Mouse (Mus musculus): ENCODE results near the gene Pdcd11.
"Not testable (repeated sequence)": the region's sequence is repeated elsewhere in the genome, so short reads cannot be mapped to it uniquely, and the experiment has no call there.

The Pdcd11 gene

GRCm38 (mm10) chr19:47128835-47129234 is 38.3 kb downstream of the Pdcd11 start:
- DNase-seq (ENCODE audit: low spot score), result no peak

- DNase-seq (ENCODE audit: low spot score), result no peak
These were observed 40.1 kb downstream of the Pdcd11 start for GRCm38 (mm10) chr19:47130551-47131125.

- DNase-seq (ENCODE audit: low spot score), result no peak
These were observed 42.6 kb downstream of the Pdcd11 start for GRCm38 (mm10) chr19:47133161-47133560.

GRCm38 (mm10) chr19:47135568-47135967 is 45.0 kb downstream of the Pdcd11 start:
- no peak for DNase-seq (ENCODE audit: low spot score)

DNA sequence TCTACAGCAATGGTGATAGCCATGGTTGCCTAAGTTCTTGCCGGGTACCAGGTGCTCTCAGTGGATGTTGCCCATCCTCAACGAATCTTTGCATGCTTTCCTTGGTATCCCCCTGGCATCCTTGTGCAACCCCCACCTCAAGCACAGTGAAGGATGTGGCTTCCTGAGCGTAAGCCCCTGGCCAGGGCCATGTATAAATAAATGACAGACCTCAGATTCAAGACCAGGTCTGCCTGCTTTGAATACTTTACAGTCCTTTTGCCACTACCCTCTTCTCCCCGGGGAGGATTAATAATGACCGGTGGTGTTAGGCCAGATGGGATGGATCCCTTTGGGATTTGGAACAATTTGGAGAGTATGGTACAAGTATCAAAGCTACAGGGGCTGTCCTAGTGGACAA is 45.6 kb downstream of the Pdcd11 start:
- no peak for DNase-seq (ENCODE audit: low spot score)

GRCm38 (mm10) chr19:47137051-47137581 is 46.5 kb downstream of the Pdcd11 start:
- peak; percentile 18 for DNase-seq (ENCODE audit: low spot score)

GRCm38 (mm10) chr19:47137771-47138421 is 47.3 kb downstream of the Pdcd11 start, which contains the start of gene Calhm2:
TSS of gene Calhm2 (minus strand) at chr19:47138294.
- DNase-seq (ENCODE audit: low spot score), result peak; percentile 42

DNA sequence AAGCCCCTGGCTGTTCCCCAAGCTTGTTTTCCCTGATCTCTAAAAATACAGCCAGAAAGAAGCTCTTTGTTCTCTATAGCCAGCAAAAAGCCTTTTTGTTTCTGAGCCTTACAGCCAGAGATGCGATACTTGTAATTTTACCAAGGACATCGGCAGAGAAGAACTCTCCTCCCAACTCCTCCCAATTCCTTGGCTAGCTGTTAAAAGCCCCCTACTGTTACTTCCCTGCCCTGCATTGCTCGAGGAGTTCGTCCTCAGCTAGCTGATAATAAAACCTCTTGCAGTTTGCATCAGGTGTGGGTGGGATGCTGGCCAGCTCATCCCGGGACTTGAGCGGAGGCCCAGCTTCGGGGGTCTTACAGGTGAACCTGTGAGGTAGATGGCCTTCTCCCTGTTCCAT is 49.0 kb downstream of the Pdcd11 start:
- not testable (repeated sequence) for DNase-seq (ENCODE audit: low spot score)

DNA sequence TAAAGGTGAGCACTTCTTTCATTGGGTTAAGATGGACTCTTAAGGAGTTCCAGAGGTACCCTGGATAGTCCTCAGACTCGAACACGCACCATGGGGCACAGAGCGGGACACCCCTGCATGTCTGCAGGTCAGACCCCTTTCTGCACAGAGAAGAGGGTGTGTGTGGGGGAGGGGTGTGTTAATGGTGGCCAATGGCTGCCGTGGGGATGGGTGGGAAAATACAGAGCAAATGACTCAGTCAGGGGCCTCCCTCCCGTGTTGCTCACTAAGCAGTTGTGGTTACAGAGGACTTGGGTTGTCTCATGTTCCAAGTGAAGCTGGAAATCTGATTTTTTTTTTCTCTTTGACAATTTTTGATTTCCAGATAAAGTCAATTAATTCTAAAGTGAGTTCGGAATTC is 51.9 kb downstream of the Pdcd11 start:
- DNase-seq (ENCODE audit: low spot score), result no peak

DNA sequence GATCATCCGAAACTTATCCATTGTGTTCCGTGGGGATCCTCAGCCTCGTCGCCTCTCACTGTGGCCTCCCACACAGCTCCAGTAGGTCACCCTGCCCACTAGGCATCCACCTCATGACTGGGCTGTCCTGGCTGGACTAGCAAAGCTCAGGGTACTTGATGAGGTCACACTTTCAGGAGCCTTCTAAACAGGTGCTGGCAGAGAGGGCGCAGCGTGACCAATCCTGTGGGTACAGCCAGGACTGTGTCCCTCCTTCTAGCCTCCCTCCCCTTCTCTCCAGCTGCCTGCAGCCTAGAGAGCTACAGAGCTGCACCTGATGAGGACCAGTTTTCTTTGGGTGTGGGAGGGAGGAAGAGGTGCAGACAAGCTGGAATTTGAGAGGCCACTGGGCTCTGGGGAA is 53.6 kb downstream of the Pdcd11 start, which contains the start of gene Calhm1:
TSS of gene Calhm1 (minus strand) at position 101 of the 400 bp plus-strand sequence.
- DNase-seq (ENCODE audit: low spot score), result no peak

- DNase-seq (ENCODE audit: low spot score), result no peak
These were observed 57.8 kb downstream of the Pdcd11 start for GRCm38 (mm10) chr19:47148267-47148847.

DNA sequence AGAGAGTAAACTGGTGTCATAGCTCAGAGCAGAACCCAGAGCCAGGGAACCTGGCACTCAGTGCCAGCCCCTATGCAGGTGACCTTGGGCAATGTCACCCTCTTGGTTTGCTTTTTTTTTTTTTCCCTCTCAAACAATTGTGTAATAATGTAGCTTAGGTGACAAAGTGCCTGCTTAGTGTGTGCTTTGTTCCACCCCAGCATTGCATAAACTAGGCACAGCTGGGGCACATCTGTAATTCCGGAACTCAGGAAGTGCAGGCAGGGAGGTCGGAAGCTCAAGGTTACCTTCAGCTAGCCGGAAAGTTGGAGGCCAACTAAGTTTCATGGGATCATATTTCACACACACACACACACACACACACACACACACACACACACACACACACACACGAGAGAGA is 59.3 kb downstream of the Pdcd11 start:
- no peak for DNase-seq (ENCODE audit: low spot score)

DNA sequence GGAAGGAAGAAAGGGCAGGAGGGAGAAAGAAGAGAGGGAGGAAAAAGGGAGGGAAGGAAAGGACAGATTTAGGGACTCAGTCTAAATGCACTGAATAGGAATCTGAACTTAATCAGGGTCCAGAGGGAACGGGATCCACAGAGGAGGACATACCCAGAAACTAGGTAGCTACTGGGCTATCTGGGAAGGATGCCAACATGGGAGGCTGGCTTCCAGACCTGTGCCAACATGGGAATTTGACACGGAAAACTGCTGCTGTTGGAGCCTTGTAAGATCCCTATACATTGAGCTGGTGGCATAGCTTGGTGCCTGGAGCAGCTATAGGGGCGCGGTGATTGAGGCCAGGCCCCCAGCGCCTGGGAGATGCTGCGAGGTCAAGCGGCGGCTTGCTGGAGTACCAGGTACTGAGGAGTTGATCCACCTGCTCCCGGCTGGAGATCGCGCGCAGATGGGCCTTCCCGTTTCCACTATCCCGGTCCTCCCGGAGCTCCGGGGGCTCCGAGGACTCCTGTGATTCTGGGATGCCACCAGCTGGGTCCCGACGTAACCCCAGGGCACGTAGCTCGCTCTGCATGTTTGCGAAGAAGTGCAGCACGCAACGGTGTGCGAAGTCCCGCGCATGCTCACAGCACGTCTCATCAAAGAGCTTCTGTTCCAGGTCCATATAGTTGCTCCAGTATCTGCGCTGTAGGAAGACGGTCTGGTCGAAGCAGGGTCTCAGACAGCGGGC is 60.9 kb downstream of the Pdcd11 start:
- no peak for DNase-seq (ENCODE audit: low spot score)

- DNase-seq (ENCODE audit: low spot score), result no peak
These were observed 61.4 kb downstream of the Pdcd11 start for GRCm38 (mm10) chr19:47152062-47152369.

- no peak for DNase-seq (ENCODE audit: low spot score)
These were observed 63.2 kb downstream of the Pdcd11 start for GRCm38 (mm10) chr19:47153767-47154166.

DNA sequence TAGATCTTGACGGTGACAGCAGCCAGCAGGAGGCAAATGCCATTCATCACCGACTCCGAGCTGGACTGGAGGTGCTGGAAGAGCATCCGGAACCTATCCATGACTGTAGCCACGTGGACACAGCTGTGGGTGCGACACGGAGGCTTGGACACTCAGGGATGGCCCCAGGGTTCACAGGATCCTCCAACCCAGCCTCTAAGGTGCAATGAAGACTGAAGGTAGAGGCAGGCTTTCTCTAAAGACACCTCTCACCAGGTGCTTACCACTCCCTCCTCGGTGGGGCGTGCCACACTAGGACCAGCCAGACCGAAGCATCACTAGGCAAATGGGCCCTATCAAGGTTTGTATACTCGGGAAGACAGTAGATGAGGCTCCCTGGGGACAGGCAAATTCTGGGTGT is 67.1 kb downstream of the Pdcd11 start, which contains the start of gene Calhm3:
TSS of gene Calhm3 (minus strand) at position 101 of the 400 bp plus-strand sequence.
- DNase-seq (ENCODE audit: low spot score), result no peak

GRCm38 (mm10) chr19:47161669-47162068 is 71.1 kb downstream of the Pdcd11 start:
- no peak for DNase-seq (ENCODE audit: low spot score)

DNA sequence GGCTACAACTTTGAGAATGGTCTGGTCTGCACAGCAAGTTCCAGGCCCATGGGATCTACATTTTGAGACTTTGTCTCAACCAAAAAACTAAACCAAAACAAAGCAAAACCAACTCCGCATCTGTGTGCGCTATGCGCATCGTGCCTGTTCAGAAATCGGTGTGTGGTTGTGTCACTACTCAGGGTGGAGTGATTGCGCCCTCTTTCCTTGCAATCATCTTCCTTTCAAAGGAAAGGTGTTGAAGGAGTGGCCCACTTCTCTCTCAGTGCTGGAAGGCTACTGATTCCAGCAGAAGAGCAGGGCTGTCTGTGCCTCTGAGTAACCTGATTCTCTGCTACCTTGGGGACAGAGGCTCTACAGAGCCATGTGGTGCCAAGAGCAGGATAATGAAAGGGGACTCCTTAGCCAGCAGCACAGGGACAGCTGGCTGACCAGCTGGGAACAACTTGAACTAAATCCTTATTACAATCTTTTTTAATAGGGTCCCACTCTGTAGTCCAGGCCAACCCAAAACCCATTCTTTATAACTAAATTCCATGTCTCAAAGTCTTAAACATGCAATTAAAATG is 72.7 kb downstream of the Pdcd11 start:
- no peak for DNase-seq (ENCODE audit: low spot score)

DNA sequence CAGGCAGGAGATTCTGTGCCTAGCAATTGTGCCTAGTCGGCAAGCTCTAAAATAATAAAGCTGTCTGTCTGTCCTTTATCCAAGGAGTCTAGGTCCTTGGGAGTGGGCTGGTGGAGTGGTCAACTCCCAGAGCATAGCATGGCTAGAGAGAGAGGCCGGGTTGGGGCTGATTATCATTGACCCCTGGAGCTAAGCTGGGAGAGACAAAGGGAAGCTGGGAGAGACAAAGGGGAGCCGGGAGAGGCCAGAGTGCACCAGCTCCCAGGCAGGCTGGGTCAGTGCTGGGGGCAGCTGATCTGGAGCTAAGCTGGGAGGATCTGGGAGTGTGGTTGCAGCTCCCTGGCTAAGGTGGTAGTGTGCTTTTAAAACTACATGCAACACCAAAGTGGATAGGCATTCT is 76.2 kb downstream of the Pdcd11 start:
- DNase-seq (ENCODE audit: low spot score), result no peak

GRCm38 (mm10) chr19:47167617-47168214 is 77.1 kb downstream of the Pdcd11 start:
- DNase-seq (ENCODE audit: low spot score), result no peak

- DNase-seq (ENCODE audit: low spot score), result no peak
These were observed 77.7 kb downstream of the Pdcd11 start for GRCm38 (mm10) chr19:47168223-47168622.

Data from ovary, postnatal 14 days (tissue).